ENCODE assay signal across 15 mouse cellular contexts in genomic region chr2:90845234-90845633, GRCm38 (mm10). TPM values are rescaled to one million over a fixed set of nuclear protein-coding genes. Genes with fewer than 3 reads are reported as not detected.
"Had no signal": no experiment of that assay in that cellular context is flagged by ENCODE, and none has a peak within 500 bp of the region (broad histone marks: within the 10 kb centered on the region; RNA-seq: fewer than 3 reads in every experiment).

No protein-coding gene starts in this region.

- ATAC-seq: hindbrain, postnatal 0 days; midbrain, embryonic 16.5 days had no signal

- H3K4me3 ChIP-seq: left cerebral cortex, adult 2 months; limb, embryonic 15.5 days; liver, embryonic 13.5 days; midbrain, embryonic 12.5 days; neural tube, embryonic 13.5 days had no signal

- H3K27ac ChIP-seq: hindbrain, postnatal 0 days; kidney, postnatal 0 days; limb, embryonic 15.5 days; liver, embryonic 13.5 days; midbrain, embryonic 12.5 days; neural tube, embryonic 13.5 days had no signal

- H3K27me3 ChIP-seq: limb, embryonic 15.5 days; liver, embryonic 13.5 days; midbrain, embryonic 12.5 days; neural tube, embryonic 13.5 days had no signal

- H3K4me2 ChIP-seq: limb, embryonic 15.5 days; liver, embryonic 13.5 days; midbrain, embryonic 12.5 days; neural tube, embryonic 13.5 days had no signal

- H3K9me3 ChIP-seq: limb, embryonic 15.5 days; liver, embryonic 13.5 days; midbrain, embryonic 12.5 days; neural tube, embryonic 13.5 days had no signal

- DNase-seq: kidney, adult 18-20 months; kidney, postnatal 4 days; liver, embryonic 13.5 days; lung, adult 18-20 months; retina, postnatal 1 day; thymus, adult 2 months; thymus, postnatal 25 days had no signal

- H3K9ac ChIP-seq: limb, embryonic 15.5 days; liver, embryonic 13.5 days; midbrain, embryonic 12.5 days; neural tube, embryonic 13.5 days had no signal

RNA-seq across cellular contexts. Expression of gene C1qtnf4, which starts 40.4 kb away (rescaled TPM):
- total RNA-seq: megakaryocyte-erythroid progenitor cell, adult 5-6 weeks had no signal
